Comparison of ENCODE assay signal across 11 mouse cellular contexts in the genomic region with DNA sequence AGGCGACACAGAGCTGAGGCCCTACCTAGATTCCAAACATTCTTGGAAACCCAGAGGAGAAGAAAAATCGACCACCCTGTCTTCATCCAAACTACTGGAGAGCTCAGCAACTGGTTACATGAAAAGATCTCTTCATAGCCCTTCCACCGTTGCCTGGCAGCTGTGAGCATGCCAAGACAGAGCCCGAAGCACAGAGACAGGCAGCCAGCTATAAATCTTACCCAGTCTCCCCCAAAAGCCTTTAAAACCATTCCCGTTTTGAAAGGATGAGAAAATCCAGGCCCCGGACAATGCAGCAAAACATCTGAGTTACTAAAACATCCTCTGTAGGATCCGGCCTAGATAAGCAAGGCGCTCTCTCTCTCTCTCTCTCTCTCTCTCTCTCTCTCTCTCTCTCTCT.
A peak's percentile ranks its signal among the peaks of the same experiment; 100 is the strongest.
DNase-seq lines count a peak whose midpoint lies in the region; ATAC-seq lines count a peak whose summit lies in the region.
"Had no signal": no experiment of that assay in that cellular context is flagged by ENCODE, and none has a peak within 500 bp of the region (broad histone marks: within the 10 kb centered on the region; RNA-seq: fewer than 3 reads in every experiment).

No protein-coding gene starts in this region.

- H3K36me3 ChIP-seq in heart, embryonic 11.5 days (ENCODE audit: control insufficient read depth, insufficient read depth, low read length): no peaks in the 10 kb centered on the region
- H3K36me3 ChIP-seq in limb, embryonic 10.5 days: peaks cover 37% of the 10 kb centered on the region

- H3K9me3 ChIP-seq in heart, embryonic 11.5 days (replicated peaks; ENCODE audit: control insufficient read depth, low read length): no peaks in the 10 kb centered on the region
- no peaks in the 10 kb centered on the region for H3K9me3 ChIP-seq in limb, embryonic 10.5 days (replicated peaks)

- DNase-seq in heart, adult 9 months (ENCODE audit: low spot score in 2 of 2): no peak
- DNase-seq in 3T3-L1 (ENCODE audit: low read depth, low spot score): peak; percentile 72
- peak; percentile 57 for DNase-seq in embryo, embryonic 9.5 days (ENCODE audit: extremely low spot score)
- peak; percentile 62 for DNase-seq in limb, embryonic 10.5 days (ENCODE audit: low spot score)
- DNase-seq in cerebellum, adult 11-12 months: no peak
- DNase-seq in testis, postnatal 14 days (ENCODE audit: low spot score): no peak
- DNase-seq in layer of hippocampus, postnatal 14 days (ENCODE audit: low spot score in 2 of 2): no peak
- DNase-seq: gastrocnemius, postnatal 36 days; left cerebral cortex, postnatal 4 days had no signal

- H3K27ac ChIP-seq in heart, embryonic 11.5 days (ENCODE audit: low read depth, low read length): peak overlapping the region; percentile 78
- H3K27ac ChIP-seq in limb, embryonic 10.5 days: no peak overlapping the region

- no peak overlapping the region for H3K9ac ChIP-seq in heart, embryonic 11.5 days (ENCODE audit: low read depth, low read length)

- H3K27me3 ChIP-seq in heart, embryonic 11.5 days (ENCODE audit: control insufficient read depth, insufficient read depth, low read length): no peaks in the 10 kb centered on the region
- no peaks in the 10 kb centered on the region for H3K27me3 ChIP-seq in limb, embryonic 10.5 days (ENCODE audit: low read depth, poor library complexity, severe bottlenecking)

- peak overlapping the region; percentile 8; the same call in 1 of the 2 replicates for H3K4me2 ChIP-seq in heart, embryonic 11.5 days

- peaks cover 35% of the 10 kb centered on the region for H3K4me1 ChIP-seq in heart, embryonic 11.5 days (ENCODE audit: control insufficient read depth, insufficient read depth, low read length)
- H3K4me1 ChIP-seq in limb, embryonic 10.5 days: peaks cover 69% of the 10 kb centered on the region

- ATAC-seq in heart, embryonic 11.5 days (replicated peaks; ENCODE audit: insufficient number of reproducible peaks, low FRiP score, low TSS enrichment): no peak
- ATAC-seq: CD4-positive, CD25-positive, alpha-beta regulatory T cell, adult 4 months had no signal

- H3K4me3 ChIP-seq in heart, embryonic 11.5 days (ENCODE audit: low read depth, low read length): no peak overlapping the region
- no peak overlapping the region for H3K4me3 ChIP-seq in limb, embryonic 10.5 days

- 13% methylated on average over 7 of the region's 8 CpGs for WGBS in heart, embryonic 11.5 days (ENCODE audit: insufficient replicate concordance)
- WGBS in limb, embryonic 10.5 days: 10% methylated on average over 8 of the region's 8 CpGs

Comparison
In these comparisons a context has a peak if more than half of its experiments do, and no peak if none do; other contexts are left out.
1. DNase-seq: peak in 3T3-L1 (single experiment), embryo, embryonic 9.5 days (single experiment) and limb, embryonic 10.5 days (single experiment); none in heart, adult 9 months (0 of 2), cerebellum, adult 11-12 months (single experiment), testis, postnatal 14 days (single experiment) and layer of hippocampus, postnatal 14 days (0 of 2).